Mouse (Mus musculus): ENCODE results near the gene Magi1.

Magi1 gene

DNA sequence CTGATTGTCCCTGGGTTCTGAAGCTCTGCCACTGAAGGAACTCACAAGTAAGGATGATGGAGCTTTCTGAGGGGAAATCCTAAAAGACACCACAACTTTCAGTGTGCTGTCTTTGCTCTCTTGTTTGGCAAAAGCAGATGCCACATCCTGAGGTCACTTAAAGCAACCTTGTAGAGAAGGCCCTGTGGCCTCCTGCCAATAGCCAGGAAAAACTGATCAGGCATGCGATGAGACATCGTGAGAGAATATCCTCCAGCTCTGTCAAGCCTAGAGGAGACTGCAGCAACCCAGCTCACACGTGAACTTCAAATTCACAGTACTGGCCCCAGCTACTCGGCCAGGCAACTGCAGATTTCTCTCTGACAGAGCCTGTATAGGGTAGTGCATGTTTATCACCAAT is 412.2 kb downstream of the Magi1 start:
- DNase-seq, result peak; percentile 29

DNA sequence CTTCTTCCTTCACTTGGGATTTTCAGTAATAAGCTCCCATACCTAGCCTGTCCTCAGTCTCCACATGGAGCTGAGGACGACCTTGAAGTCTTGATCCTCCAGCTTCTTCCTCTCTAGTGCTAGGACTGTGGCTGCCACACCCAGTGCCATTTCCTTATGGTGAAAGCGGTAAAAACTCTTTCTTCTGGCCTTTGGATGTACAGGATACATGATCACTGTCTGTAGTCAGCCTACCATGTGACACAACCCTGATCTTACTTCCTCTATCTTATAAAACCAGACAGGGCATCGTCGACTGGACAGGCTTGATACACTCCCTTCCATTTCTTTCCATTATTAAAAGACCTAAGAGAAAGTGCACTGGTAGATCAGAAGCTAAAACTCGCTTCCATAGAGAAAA is 413.7 kb downstream of the Magi1 start:
- no peak for DNase-seq

DNA sequence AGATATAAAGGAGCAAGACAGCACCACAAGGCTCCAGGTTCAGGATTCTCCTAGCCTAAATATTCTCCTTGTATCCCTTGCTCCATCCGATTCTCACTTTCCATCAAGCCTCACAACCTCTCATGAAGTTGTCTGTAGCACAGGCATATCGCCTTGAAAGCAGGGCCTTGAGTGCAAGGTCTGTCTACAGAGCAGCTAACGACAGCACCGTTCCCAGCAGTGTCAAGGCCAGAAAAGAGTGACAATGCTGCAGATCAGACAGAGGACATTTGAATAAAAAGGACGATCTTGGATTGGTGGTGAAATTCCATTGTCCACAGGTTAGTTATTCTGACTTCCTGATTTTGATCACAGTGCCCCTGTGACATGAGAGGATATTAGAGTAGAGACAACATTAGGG is 421.5 kb downstream of the Magi1 start:
- DNase-seq, result no peak

DNA sequence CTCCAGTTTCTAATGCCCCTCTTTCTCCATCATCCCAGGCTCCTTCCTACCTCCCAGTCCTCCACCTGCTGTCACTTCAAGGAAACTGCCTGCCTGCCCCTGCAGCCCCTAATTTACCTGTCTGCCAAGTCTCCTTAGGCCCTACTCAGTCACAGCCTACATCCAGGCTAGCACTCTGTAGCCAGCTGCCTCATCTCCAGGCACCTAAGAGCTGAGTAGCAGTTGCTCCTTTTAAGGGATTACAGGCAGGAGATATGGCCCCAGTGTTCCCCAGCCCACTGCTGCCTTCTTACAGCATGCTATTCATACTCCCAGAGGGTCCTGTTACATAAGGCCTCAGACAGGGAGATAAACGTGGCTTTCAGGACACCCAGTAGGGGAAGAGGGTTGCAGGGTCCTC is 426.9 kb downstream of the Magi1 start:
- no peak for DNase-seq

DNA sequence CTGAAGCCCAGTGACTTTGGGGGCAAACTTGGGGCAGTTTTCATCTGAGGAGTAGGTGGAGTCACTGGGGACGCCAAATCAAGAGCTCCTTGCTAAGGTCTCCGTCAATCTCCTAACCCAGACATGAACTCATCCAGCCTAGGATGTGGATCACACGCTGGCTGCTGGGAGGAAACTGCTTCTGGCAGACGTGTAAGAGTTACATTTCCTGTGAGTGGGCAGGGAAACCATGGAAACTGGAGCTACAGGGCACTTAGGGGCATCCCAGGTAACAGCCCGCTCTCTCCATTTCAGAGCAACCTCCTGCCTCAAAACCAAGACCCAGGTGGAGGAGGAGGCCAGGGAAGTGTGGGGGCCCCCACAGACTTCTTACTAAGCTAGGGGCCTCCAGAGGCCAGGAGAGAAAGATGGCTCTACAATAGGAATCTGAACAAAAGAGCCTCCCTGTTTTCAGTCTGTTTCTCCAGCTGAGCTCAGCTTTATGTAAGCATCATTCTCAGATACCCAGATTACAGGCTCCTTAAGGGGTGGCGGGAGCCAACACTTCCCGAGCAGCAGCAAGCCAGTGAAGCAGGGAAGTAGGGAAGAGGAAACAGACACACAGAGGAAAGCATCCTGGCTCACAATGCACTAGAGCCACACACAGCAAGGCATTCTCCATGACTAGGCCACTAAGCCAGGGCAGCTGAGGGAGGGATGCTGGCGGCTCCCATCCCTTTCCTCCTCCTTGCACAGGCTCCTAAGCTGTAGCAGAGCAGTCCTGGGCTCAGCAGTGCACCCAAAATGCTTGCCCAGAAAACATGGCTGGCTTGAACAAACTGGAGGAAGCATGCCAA is 427.7 kb downstream of the Magi1 start:
- DNase-seq, result peak; percentile 4

DNA sequence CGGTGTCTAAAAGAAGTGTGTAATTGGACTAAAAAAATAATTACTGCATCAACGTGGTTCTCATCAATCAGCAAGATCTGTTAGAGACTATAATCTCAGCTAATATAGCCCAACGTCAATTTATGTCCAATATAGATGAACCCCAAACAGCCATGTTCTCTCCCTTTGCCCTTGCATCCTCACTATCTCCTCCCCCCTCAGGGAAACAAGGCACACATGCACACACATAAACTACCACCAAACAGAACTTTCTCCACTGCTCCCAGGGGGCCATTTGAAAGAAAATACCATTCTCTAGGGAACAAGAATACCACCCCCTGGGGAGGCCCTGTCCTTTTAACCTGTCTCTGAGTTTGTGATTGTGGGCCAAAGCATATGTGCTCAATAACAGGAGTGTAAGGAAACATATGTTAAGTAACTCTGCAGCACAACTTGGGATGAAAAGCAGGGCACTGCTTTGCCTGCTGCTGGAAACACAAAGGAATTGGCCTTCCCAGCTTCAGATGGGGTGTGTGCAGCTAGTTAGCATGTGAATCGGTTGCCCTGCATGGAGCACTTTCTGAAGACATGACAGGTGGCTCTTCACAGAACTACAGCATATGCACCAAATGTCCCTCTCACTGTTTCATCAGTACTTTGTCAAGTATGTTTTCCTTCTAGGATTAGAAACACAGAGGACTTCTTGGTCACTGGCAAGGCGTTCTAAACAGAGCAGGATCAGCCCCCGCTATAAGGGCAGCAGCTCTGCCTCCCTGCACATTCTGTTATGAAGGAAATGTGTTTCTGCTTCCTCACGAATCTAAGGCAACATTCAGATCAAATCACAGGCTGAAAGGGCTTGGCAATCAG is 434.6 kb downstream of the Magi1 start:
- no peak for DNase-seq

DNA sequence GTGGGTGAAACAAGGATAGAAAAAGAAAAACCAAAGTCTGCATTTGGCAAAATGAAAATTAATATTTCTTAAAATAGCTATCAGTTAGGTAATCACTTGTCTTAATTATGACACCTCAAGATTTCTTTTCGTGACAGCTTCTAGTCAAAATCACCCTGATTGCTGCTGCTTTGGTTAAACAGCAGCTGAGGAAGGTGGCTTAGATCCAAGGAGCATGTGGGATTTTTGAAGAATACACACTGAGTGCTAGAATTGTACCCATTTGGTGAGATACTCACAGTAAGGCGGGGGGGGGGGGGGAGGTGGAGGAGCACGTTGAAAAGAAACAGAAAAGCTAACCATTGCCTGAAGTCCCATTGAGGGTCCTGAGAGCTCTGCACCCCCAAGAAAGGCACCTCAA is 438.2 kb downstream of the Magi1 start:
- no peak for DNase-seq

DNA sequence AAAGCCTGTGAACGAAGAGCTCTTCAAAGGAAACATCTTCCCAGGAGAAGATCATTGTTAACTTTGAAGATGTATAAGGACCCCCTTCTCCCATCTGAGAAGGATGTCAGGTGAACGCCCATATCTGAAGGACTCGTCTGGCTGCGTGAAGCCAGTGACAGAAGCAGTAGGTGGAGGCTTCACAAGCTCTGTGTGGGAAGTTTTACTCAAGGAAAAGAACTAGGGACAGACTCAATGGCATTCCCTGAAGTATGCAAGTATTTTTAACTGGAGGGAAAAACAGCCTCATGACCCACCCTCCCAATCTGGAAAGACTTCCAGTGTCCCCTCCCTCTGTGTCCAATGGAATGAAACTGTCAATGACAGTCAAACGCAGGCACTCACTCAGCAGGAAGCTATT is 438.6 kb downstream of the Magi1 start:
- no peak for DNase-seq

DNA sequence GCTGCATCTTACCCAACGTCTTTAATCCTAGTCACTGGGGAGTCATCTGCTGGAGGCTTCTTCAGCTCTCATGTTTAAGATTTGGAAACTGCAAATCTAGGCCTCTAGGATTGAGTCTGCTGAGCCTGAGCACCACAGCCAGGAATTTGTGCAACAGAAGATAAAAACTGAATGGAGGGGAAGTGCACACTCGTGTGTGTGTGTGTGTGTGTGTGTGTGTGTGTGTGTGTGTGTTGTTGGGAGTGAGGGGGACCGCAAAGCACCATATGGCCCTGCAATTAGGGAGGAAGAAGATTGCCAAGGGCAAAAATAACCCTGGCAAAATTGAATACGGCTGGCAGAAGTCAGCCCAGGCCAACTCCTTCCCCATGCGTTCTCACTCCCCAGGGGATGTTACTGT is 439.1 kb downstream of the Magi1 start:
- DNase-seq, result no peak

DNA sequence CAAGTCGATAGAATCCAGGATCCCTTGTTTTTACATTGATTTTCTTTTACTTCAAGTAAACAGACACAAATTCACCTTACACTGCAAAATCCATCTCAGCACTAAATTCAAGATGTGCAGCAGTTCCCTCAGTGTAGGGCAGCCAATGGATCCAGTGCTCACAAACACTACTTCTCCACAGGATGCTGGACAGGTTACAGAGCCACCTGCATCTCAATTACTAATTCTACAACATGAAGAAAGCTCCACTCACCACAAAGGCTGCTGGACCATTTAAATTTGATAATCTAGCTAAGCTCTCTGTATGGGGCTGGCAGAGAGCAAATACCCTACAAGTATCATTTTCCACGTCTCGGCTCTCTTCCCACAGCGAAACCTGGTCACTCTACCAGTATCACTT is 445.3 kb downstream of the Magi1 start:
- DNase-seq, result no peak

DNA sequence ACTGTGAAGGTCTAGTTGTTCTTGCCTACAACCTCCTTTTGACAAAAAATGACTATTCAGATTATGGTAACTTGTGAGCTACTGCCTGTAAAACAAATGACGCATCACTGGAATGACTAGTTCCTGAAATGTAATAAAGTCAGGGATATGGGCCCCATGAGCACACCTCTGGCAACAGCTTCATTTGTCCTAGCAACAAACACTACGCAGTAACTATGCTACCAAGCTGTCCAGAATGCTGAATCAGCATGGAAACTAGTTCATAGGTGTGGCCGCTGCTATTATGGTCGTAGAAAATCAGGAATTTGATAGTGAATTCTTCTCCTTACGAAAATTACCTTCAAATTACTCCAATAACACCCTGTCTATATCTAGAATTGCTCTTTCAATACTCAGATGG is 447.1 kb downstream of the Magi1 start:
- DNase-seq, result no peak

DNA sequence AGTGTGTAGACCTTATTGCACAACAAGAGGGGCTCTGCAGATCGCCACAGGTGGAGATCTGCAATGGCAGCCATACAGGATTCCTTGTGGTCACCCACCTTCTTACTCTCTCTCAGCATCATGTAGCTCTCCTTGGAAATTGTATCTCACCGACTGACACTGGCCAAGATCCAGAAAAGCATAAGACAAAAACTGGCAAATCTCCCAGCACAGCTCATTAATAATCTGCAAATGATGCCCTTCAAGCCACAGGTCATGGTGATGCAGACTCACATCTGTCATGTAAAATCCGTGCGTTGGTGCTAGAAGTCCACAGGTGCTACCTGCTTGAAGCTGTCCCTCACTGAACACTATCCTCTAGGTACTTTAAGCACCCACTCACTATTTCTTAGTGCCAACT is 448.5 kb downstream of the Magi1 start:
- peak; percentile 47 for DNase-seq

DNA sequence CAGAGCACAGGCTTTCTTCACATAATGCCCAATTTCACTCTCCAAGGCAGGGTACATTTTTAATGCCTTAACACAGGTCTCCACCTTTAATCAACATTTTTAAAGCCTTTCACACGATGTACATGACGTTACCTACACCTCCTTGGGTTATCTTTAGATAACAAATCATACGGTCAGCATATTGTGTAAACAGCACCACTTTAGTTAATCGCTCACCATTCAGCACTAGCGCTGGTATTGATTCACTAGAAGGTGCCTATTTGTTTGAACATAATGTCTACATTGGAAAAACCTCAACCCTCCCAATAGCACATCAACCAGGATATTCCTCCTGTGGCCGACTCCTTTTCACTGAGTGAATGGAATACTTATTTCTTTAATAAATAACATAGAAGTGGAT is 455.5 kb downstream of the Magi1 start:
- peak; percentile 14 for DNase-seq

DNA sequence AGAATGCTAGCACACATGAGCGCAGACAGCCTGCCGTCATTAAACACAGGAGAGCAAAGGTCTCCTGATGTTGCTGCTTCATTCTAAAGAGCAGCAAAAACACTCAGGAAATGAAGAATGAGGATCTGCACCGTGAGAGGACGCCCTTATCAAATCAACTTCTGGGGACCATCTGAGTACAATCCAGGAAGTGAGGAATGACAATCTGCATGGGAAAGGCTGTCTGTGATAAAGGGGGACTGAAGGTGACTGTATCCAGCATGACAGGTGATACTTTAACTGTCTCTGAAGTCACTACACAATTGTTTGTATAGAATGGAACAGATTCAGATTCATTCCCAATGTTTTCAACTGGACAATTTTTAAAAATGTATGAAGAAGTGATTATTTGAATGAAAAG is 456.8 kb downstream of the Magi1 start:
- no peak for DNase-seq

DNA sequence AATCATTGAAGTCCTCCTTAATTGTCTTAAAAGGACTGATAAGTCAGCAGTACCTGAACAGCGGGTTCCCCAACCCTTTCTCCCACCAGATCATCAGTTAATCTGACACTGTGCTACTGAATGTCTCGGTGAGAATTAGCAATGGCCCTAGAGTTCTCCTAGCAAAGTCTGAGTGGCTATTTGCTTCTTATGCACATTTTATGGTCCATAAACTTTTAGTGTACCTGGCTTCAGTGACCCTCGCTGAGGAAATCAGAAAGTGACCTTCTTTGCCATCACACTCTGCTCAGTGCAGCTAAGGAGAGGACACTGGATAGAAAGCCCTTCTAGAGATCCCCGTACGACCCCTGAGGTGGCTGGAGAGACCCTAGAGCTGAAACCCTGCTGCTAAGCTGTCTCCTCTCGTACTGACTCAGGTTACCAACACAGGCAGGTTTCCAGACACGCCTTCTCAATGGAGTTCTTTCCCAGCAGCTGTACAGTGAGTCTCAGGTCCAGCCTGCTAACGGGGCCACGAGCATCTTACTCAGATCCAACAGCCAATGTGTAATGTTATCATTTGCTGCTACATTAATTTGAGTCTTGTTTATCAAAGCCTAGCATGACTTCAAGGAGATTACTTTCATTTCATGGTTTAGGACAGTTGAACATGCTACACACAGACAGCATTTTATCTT is 461.4 kb downstream of the Magi1 start:
- peak; percentile 53 for DNase-seq

DNA sequence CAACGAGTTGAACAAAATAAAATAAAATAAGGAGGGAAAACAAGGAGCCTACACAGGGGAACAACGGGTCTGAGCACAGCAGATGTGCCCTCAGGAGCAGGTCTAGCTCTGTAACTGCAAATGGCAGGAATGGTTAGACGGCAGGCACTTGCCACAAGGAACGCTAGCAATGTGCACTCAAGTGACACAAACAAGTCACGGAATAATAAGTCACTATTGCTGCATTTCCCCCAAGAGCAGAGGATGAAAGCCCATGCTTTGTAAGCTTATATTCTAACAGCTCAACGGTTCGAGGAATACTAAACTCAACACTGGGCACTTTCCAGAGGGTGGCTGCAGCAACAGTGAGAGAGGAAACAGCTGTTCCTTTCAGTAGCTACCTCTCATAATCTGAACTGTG is 462.2 kb downstream of the Magi1 start:
- DNase-seq, result no peak

DNA sequence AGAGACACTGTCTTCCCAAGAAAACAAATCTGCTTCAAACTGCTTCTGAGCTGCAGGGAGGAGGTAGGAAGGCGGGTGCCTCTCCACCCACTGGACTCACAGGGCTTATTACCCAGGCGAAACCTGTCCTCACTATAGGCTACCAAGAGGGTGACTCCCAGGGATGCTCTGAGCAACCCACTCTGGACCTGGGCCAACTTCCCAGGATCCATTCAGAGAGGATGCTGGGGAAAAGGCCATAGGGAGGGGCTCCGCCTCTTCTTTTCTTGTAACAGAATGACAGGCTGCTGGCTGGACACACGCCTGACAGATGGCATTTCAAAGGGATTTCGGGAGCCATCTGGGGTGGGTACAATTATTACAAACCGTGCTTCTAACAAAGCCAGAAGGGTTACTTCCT is 463.8 kb downstream of the Magi1 start:
- DNase-seq, result no peak

DNA sequence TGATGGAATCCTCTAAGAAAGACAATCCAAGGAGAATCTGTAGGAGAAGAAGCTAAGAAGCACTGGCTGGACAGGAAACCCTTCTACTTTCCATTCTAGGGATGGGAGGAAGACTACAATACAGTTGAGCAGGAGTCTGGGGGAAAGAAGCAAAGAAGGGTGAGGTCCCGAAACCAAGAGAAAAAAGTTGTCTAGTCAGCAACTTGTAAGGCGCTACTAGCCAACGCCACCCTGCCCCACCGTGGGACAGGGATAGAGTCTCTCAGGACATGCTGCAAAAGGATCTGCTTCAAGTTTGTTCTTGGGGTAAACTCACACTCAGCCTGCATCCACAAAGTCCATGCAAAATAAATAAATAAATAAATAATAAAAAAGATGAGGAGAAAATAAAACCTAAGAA is 464.4 kb downstream of the Magi1 start:
- no peak for DNase-seq

DNA sequence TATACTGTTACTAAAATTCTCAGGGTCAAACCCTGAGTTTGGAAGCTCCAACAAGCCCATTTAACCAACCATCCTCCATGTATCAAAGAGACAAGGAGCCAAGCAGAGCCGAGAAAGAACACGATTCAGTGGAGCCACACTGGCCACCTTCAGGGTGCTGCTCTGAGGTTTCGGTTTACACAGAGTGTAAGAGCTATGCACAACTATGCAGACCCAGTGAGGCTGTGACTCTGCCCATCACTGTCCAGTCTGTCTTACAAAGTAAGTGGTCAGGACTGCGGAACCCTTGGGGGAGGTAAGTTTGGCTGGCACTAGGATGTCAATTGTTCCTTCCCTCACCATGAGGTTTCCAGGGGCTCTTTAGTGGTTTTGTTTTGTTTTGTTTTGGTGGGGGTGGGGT is 465.2 kb downstream of the Magi1 start:
- DNase-seq, result no peak

DNA sequence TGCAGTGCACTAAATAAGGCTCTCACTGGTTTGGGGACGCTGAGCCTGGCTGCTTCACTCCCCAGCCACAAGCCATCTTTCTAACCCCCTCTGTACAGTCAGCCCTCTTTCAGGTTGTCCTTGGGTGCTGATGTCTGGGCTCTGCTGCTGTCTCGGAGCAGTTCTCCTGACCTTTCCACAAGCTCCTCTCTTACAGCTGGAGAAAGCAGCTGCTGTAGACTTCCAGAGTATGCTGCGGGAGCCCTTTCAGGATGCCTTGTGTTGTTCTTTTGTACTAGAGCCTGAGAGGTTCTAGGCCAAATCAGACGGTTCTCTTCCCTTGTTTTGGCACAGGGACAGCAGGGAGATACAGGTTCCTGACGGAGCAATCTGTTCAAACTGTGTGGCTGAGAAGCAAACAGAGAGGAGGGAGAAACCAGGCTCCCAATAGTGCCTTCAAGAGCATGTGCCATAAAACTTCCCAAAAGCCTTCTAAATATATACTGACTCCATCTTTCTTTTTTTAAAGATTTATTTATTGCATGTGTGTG is 478.2 kb downstream of the Magi1 start:
- DNase-seq, result no peak

DNA sequence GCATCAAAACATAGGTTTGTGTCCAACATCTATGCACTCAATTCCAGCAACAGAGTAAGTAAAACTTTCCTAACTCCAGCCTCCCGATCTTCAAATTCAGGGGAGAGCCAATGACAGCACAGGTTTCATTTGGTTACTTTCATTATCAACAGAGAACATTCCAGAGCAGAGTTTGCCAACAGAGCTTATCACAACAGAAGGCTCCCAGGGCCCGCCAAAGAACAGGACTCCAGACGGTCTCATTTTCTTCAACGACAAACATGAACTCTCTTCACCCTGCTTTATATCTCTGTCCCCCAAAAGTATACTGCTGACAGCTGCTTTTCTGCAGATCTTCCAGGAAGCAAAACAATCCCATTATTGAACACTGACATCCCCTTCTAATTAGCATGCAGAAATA is 481.3 kb downstream of the Magi1 start:
- no peak for DNase-seq

DNA sequence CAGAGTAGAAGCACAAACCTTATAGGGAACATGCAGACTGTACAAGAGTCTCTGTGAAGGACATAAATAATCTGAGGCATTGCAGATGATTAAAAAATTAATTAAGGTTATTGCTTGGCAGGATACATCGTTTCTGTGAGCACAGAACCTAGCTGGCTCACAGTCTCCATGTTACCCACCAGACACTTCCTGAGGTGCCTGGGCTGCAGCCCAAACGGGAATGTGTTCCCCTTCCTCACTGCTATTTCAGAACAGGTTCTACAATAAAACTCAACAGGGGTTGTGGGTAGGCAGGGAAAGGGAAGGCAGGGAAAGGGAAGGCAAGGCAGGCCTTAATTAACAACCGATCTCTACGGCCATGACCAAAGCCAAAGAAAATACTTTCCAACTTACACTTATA is 483.3 kb downstream of the Magi1 start:
- DNase-seq, result no peak
